Mouse (Mus musculus) layer of hippocampus, postnatal 10 days (tissue): ENCODE results near the gene Sirt4. TPM values are rescaled to one million over a fixed set of nuclear protein-coding genes. Genes with fewer than 3 reads are reported as not detected.

ENCODE experiments used
- DNase-seq, 2 experiments: peaks; one replicate each; pipeline ENCODE4 v3.0.0; 2021; ENCODE audit warnings: low spot score in 2 of 2
- total RNA-seq, 2 experiments: library from RNA; stranded (reverse); gene quantifications; 2 replicates each; pipeline ENCODE4 v1.2.3; 2021

Sirt4 gene
- total RNA-seq, 2 experiments from 2014 or later = 25.8 to 29.8 TPM

GRCm38 (mm10) chr5:115436421-115437124 lies 48.0 kb downstream of the Sirt4 start:
- peak; percentile 82 to 90 for DNase-seq

- DNase-seq = no peak
Measured at GRCm38 (mm10) chr5:115435755-115436379, 48.7 kb downstream of the Sirt4 start.

GRCm38 (mm10) chr5:115434853-115435754 lies 49.4 kb downstream of the Sirt4 start:
- DNase-seq = no peak

GRCm38 (mm10) chr5:115434280-115434852 lies 50.2 kb downstream of the Sirt4 start:
- DNase-seq = no peak

GRCm38 (mm10) chr5:115433191-115433590 lies 51.3 kb downstream of the Sirt4 start:
- DNase-seq = no peak

- DNase-seq = no peak
Measured at GRCm38 (mm10) chr5:115432395-115432794, 52.1 kb downstream of the Sirt4 start.

GRCm38 (mm10) chr5:115431898-115432259 lies 52.6 kb downstream of the Sirt4 start:
- no peak for DNase-seq

GRCm38 (mm10) chr5:115431061-115431897 lies 53.2 kb downstream of the Sirt4 start:
- peak; percentile 43 to 66 for DNase-seq

- DNase-seq = no peak
Measured at GRCm38 (mm10) chr5:115430187-115430960, 54.2 kb downstream of the Sirt4 start.

- DNase-seq = peak; percentile 38 to 64
Measured at GRCm38 (mm10) chr5:115429359-115430186, 55.0 kb downstream of the Sirt4 start, which contains the start of gene Msi1. TSS of gene Msi1 (plus strand) at chr5:115429599.

GRCm38 (mm10) chr5:115428831-115429358 lies 55.6 kb downstream of the Sirt4 start:
- no peak for DNase-seq

Other genes with a start within 250 kb of the Sirt4 start
- gene Pop5, start 248.9 kb downstream of the Sirt4 start, total RNA-seq = 10 to 100 TPM; 51.1 to 61.8 TPM
- 100 to 1,000 TPM; 259 to 316 TPM for gene Rnf10, start 211.8 kb downstream of the Sirt4 start, total RNA-seq
- gene Coq5, start 205.1 kb downstream of the Sirt4 start, total RNA-seq = 10 to 100 TPM; 39.0 to 42.8 TPM
- gene Dynll1, start 183.7 kb downstream of the Sirt4 start, total RNA-seq = 100 to 1,000 TPM; 753 to 793 TPM
- 10 to 100 TPM; 63.6 to 77.0 TPM for gene Srsf9, start 157.5 kb downstream of the Sirt4 start, total RNA-seq
- gene Gatc, start 143.5 kb downstream of the Sirt4 start, total RNA-seq = 10 to 100 TPM; 29.3 to 32.5 TPM
- 10 to 100 TPM; 31.0 to 35.3 TPM for gene Triap1, start 143.5 kb downstream of the Sirt4 start, total RNA-seq
- gene Cox6a1, start 135.7 kb downstream of the Sirt4 start, total RNA-seq = 100 to 1,000 TPM; 732 to 825 TPM
- 10 to 100 TPM; 73.0 to 76.2 TPM for gene Msi1, start 55.1 kb downstream of the Sirt4 start, total RNA-seq
- gene Pla2g1b, start 18.5 kb downstream of the Sirt4 start, total RNA-seq = not detected
- 10 to 100 TPM; 30.0 to 30.8 TPM for gene Pxn, start 22.0 kb upstream of the Sirt4 start, total RNA-seq
- 100 to 1,000 TPM; 458 to 467 TPM for gene Rplp0, start 74.7 kb upstream of the Sirt4 start, total RNA-seq
- gene Gcn1l1, start 80.5 kb upstream of the Sirt4 start, total RNA-seq = 10 to 100 TPM; 76.4 to 96.2 TPM
- 10 to 100 TPM; 84.0 to 91.4 TPM for gene Rab35, start 147.2 kb upstream of the Sirt4 start, total RNA-seq
- 10 to 100 TPM; 92.7 to 96.1 TPM for gene Bicdl1, start 246.9 kb upstream of the Sirt4 start, total RNA-seq